ENCODE assay signal across 10 mouse cellular contexts in the genomic region with DNA sequence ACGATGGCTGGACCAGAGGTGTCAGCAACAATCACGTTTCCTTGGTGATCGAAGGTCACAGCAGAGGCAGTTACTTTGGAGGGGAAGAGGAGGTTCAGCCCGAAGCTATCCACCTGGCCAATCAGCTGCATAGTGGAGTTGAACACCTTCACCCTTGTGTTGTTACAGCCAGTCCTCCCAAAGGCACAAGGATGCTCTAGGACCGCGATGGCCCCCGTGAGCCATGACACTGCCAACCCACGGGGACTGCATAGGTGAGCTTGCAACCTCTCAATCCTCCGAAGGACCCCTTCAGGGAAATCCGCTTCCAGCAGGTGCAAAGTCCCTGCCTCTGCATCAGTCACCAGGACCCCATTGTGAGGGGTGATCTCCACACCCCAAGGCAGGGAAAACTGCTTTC. TPM values are rescaled to one million over a fixed set of nuclear protein-coding genes. Genes with fewer than 3 reads are reported as not detected.
A peak's percentile ranks its signal among the peaks of the same experiment; 100 is the strongest.
DNase-seq lines count a peak whose midpoint lies in the region; ATAC-seq lines count a peak whose summit lies in the region.
"Had no signal": no experiment of that assay in that cellular context is flagged by ENCODE, and none has a peak within 500 bp of the region (broad histone marks: within the 10 kb centered on the region; RNA-seq: fewer than 3 reads in every experiment).

No protein-coding gene starts in this region.

- H3K4me2 ChIP-seq in kidney, embryonic 16.5 days (replicated peaks; ENCODE audit: low read depth, low read length) = peak overlapping the region; percentile 96
- peak overlapping the region; percentile 99 for H3K4me2 ChIP-seq in embryonic facial prominence, embryonic 14.5 days (ENCODE audit: low read depth, low read length)
- H3K4me2 ChIP-seq in intestine, embryonic 14.5 days (ENCODE audit: low read length) = peak overlapping the region; percentile 94

- 62% methylated on average over 10 of the region's 10 CpGs for WGBS in kidney, embryonic 16.5 days
- 56% methylated on average over 10 of the region's 10 CpGs for WGBS in embryonic facial prominence, embryonic 14.5 days
- WGBS in intestine, embryonic 14.5 days = 63% methylated on average over 10 of the region's 10 CpGs

- intact Hi-C loops in gastrocnemius, postnatal 14 days (cut with DNase I; ENCODE audit: low total_unique reads) = no loop called here

- no peaks in the 10 kb centered on the region for H3K36me3 ChIP-seq in kidney, embryonic 16.5 days (ENCODE audit: insufficient read depth, low read length)
- no peaks in the 10 kb centered on the region for H3K36me3 ChIP-seq in embryonic facial prominence, embryonic 14.5 days (ENCODE audit: control insufficient read depth, insufficient read depth, low read length)
- no peaks in the 10 kb centered on the region for H3K36me3 ChIP-seq in intestine, embryonic 14.5 days (ENCODE audit: control insufficient read depth, insufficient read depth, low read length)

- 0 out of 2 replicates have a peak, but pooled peaks cover 5% of the 10 kb centered on the region for H3K27me3 ChIP-seq in kidney, embryonic 16.5 days (ENCODE audit: insufficient read depth, low read length)
- 0 out of 2 replicates have a peak, but pooled peaks cover 4% of the 10 kb centered on the region for H3K27me3 ChIP-seq in embryonic facial prominence, embryonic 14.5 days (replicated peaks; ENCODE audit: control insufficient read depth, insufficient read depth, low read length)
- H3K27me3 ChIP-seq in intestine, embryonic 14.5 days (replicated peaks; ENCODE audit: control insufficient read depth, insufficient read depth, low read length) = no peaks in the 10 kb centered on the region

- no peak for DNase-seq in kidney, adult 8-10 months
- no peak for DNase-seq in embryonic facial prominence, embryonic 14.5 days (ENCODE audit: low spot score)
- no peak for DNase-seq in intestine, embryonic 14.5 days (ENCODE audit: low spot score)
- peak; percentile 22 for DNase-seq in neural tube, embryonic 10.5 days (ENCODE audit: extremely low spot score, low spot score)
- no peak for DNase-seq in urinary bladder, postnatal 36 days (ENCODE audit: low spot score in 2 of 2)
- no peak for DNase-seq in gastrocnemius, postnatal 14 days
- no peak for DNase-seq in Muller cell, postnatal 12 days (ENCODE audit: inconsistent ontology term)
- DNase-seq: kidney, postnatal 4 days had no signal

- peak overlapping the region; percentile 68; the same call in 1 of the 2 replicates for H3K9ac ChIP-seq in kidney, embryonic 16.5 days (replicated peaks; ENCODE audit: low read length)
- H3K9ac ChIP-seq in embryonic facial prominence, embryonic 14.5 days (ENCODE audit: low read depth, low read length) = no peak overlapping the region; the same call in 1 of the 2 replicates
- no peak overlapping the region for H3K9ac ChIP-seq in intestine, embryonic 14.5 days (ENCODE audit: low read length)

- ATAC-seq in kidney, embryonic 16.5 days (ENCODE audit: low FRiP score, low TSS enrichment) = no peak
- ATAC-seq in embryonic facial prominence, embryonic 14.5 days (ENCODE audit: low read depth) = no peak
- no peak for ATAC-seq in intestine, embryonic 14.5 days (replicated peaks; ENCODE audit: low FRiP score, low TSS enrichment, low read depth)

- 0 out of 2 replicates have a peak, but pooled peaks cover 8% of the 10 kb centered on the region for H3K4me1 ChIP-seq in kidney, embryonic 16.5 days (ENCODE audit: insufficient read depth, low read length)
- H3K4me1 ChIP-seq in embryonic facial prominence, embryonic 14.5 days (ENCODE audit: control insufficient read depth, insufficient read depth, low read length) = peaks cover 4% of the 10 kb centered on the region
- H3K4me1 ChIP-seq in intestine, embryonic 14.5 days (replicated peaks; ENCODE audit: control insufficient read depth, insufficient read depth, low read length) = no peaks in the 10 kb centered on the region; the same call in 1 of the 2 replicates

- no peak overlapping the region for H3K27ac ChIP-seq in kidney, embryonic 16.5 days (ENCODE audit: low read length)
- H3K27ac ChIP-seq in embryonic facial prominence, embryonic 14.5 days (replicated peaks; ENCODE audit: low read depth, low read length) = no peak overlapping the region
- H3K27ac ChIP-seq in intestine, embryonic 14.5 days (ENCODE audit: low read depth) = no peak overlapping the region

- peaks cover 26% of the 10 kb centered on the region for H3K9me3 ChIP-seq in kidney, embryonic 16.5 days (ENCODE audit: low read length)
- peaks cover 34% of the 10 kb centered on the region for H3K9me3 ChIP-seq in embryonic facial prominence, embryonic 14.5 days (ENCODE audit: control insufficient read depth, low read length)
- H3K9me3 ChIP-seq in intestine, embryonic 14.5 days (ENCODE audit: control insufficient read depth, low read length) = peaks cover 28% of the 10 kb centered on the region

- peak overlapping the region; percentile 61 for H3K4me3 ChIP-seq in kidney, embryonic 16.5 days (ENCODE audit: low read length)
- H3K4me3 ChIP-seq in embryonic facial prominence, embryonic 14.5 days (ENCODE audit: low read depth, low read length) = peak overlapping the region; percentile 61
- H3K4me3 ChIP-seq in intestine, embryonic 14.5 days (ENCODE audit: low read depth, low read length) = peak overlapping the region; percentile 52

RNA-seq across cellular contexts. Expression of a gene that starts 0.9 kb away (rescaled TPM):
- 3.0 and 3.6 TPM in 2 replicates for polyA plus RNA-seq in kidney, embryonic 16.5 days (2015; fragmentation: Nextera tagmentation; extraction: Ambion mirVana)
- 4.1 and 4.8 TPM in 2 replicates for polyA plus RNA-seq in embryonic facial prominence, embryonic 14.5 days (2014; fragmentation: Nextera tagmentation; extraction: Ambion mirVana)
- 2.8 and 3.7 TPM in 2 replicates for polyA plus RNA-seq in intestine, embryonic 14.5 days (2014; fragmentation: Nextera tagmentation; extraction: Ambion mirVana)
- total RNA-seq in gastrocnemius, postnatal 14 days (2021) = 1 to 10 TPM; 2.8 to 3.8 TPM
- total RNA-seq: MEL had no signal

RNA-seq across cellular contexts. Expression of a gene that starts 29.6 kb away (rescaled TPM):
- 14.5 and 15.4 TPM in 2 replicates for polyA plus RNA-seq in kidney, embryonic 16.5 days (2015; fragmentation: Nextera tagmentation; extraction: Ambion mirVana)
- 11.6 and 14.0 TPM in 2 replicates for polyA plus RNA-seq in embryonic facial prominence, embryonic 14.5 days (2014; fragmentation: Nextera tagmentation; extraction: Ambion mirVana)
- 13.4 and 15.5 TPM in 2 replicates for polyA plus RNA-seq in intestine, embryonic 14.5 days (2014; fragmentation: Nextera tagmentation; extraction: Ambion mirVana)
- 1 to 10 TPM; 5.8 to 6.3 TPM for total RNA-seq in gastrocnemius, postnatal 14 days (2021)

RNA-seq across cellular contexts. Expression of a gene that starts 30.8 kb away (rescaled TPM):
- 37.4 and 39.6 TPM in 2 replicates for polyA plus RNA-seq in kidney, embryonic 16.5 days (2015; fragmentation: Nextera tagmentation; extraction: Ambion mirVana)
- polyA plus RNA-seq in embryonic facial prominence, embryonic 14.5 days (2014; fragmentation: Nextera tagmentation; extraction: Ambion mirVana) = 17.7 and 19.9 TPM in 2 replicates
- 25.4 and 25.7 TPM in 2 replicates for polyA plus RNA-seq in intestine, embryonic 14.5 days (2014; fragmentation: Nextera tagmentation; extraction: Ambion mirVana)
- 1 to 10 TPM; 4.6 to 6.5 TPM for total RNA-seq in gastrocnemius, postnatal 14 days (2021)
